Mouse (Mus musculus) spleen, adult 2 months (tissue): ENCODE results near the gene Rpusd3.
A peak's percentile ranks its signal among the peaks of the same experiment; 100 is the strongest.

ENCODE experiments used
- CTCF ChIP-seq: fragments of 200-500 bp; IDR thresholded peaks from 2 replicates; pipeline ENCODE4 v1.5.1; 2011; ENCODE audit warnings: mild to moderate bottlenecking, inconsistent platforms; ENCODE audit not compliant: insufficient read depth, insufficient read length, insufficient replicate concordance; ENCODE audit errors: extremely low read depth
- POLR2A ChIP-seq: fragments of 200-500 bp; IDR thresholded peaks from 2 replicates; pipeline ENCODE4 v1.6.1; 2011; ENCODE audit warnings: low read depth, low read length, inconsistent platforms

GRCm38 (mm10) chr6:113419199-113419587, at the start of gene Rpusd3:
- TF ChIP-seq POLR2A = peak; percentile 48; the same call in 1 of the 2 replicates
- no peak for TF ChIP-seq CTCF
